Mouse (Mus musculus): Measurements from ENCODE around the gene Gsto1. TPM values are rescaled to one million over a fixed set of nuclear protein-coding genes. Genes with fewer than 3 reads are reported as not detected.

The Gsto1 gene
- polyA plus RNA-seq, 2 experiments: 71.3 to 132 TPM

GRCm38 (mm10) chr19:47907596-47907995, 52.8 kb downstream of the Gsto1 start:
- 92% methylated on average over 9 of the region's 9 CpGs for WGBS
- Histone ChIP-seq H3K4me3 (replicated peaks; ENCODE audit: low read length) (no peak overlapping the region), H3K4me2 (replicated peaks; ENCODE audit: low read depth, low read length, severe bottlenecking) (no peak overlapping the region), H3K9ac (ENCODE audit: low read depth, low read length, severe bottlenecking) (no peak overlapping the region), H3K27ac (replicated peaks; ENCODE audit: low read depth, low read length) (no peak overlapping the region), H3K36me3 (ENCODE audit: control insufficient read depth, insufficient read depth, low read length) (peaks cover 3% of the 10 kb centered on the region; the same call in 1 of the 2 replicates), H3K9me3 (ENCODE audit: control insufficient read depth, low read length) (no peaks in the 10 kb centered on the region), H3K27me3 (ENCODE audit: control insufficient read depth, insufficient read depth, low read length) (no peaks in the 10 kb centered on the region), H3K4me1 (ENCODE audit: control insufficient read depth, insufficient read depth, low read length) (peaks cover 36% of the 10 kb centered on the region)
- ATAC-seq (ENCODE audit: low FRiP score, low read depth): no peak
- TF ChIP-seq POLR2A (IDR thresholded peaks at IDR 0.05; ENCODE audit: borderline replicate concordance, extremely low read depth, insufficient read depth, insufficient read length): no peak
- no peak for DNase-seq (ENCODE audit: low spot score)

GRCm38 (mm10) chr19:47908961-47909371, 54.2 kb downstream of the Gsto1 start:
- ATAC-seq (ENCODE audit: low FRiP score, low read depth) (peak; percentile 39), DNase-seq (ENCODE audit: low spot score) (no peak)
- peaks cover 3% of the 10 kb centered on the region; the same call in 1 of the 2 replicates for H3K36me3 ChIP-seq (ENCODE audit: control insufficient read depth, insufficient read depth, low read length)
- 10% methylated on average over 6 of the region's 6 CpGs for WGBS
- no peak for TF ChIP-seq POLR2A (IDR thresholded peaks at IDR 0.05; ENCODE audit: borderline replicate concordance, extremely low read depth, insufficient read depth, insufficient read length)
- peak overlapping the region; percentile 51 for H3K4me2 ChIP-seq (replicated peaks; ENCODE audit: low read depth, low read length, severe bottlenecking)
- H3K4me1 ChIP-seq (ENCODE audit: control insufficient read depth, insufficient read depth, low read length): peaks cover 22% of the 10 kb centered on the region
- peak overlapping the region; percentile 28; the same call in 1 of the 2 replicates for H3K4me3 ChIP-seq (replicated peaks; ENCODE audit: low read length)
- H3K9me3 ChIP-seq (ENCODE audit: control insufficient read depth, low read length): no peaks in the 10 kb centered on the region
- H3K27ac ChIP-seq (replicated peaks; ENCODE audit: low read depth, low read length): peak overlapping the region; percentile 82; the same call in 1 of the 2 replicates
- H3K9ac ChIP-seq (ENCODE audit: low read depth, low read length, severe bottlenecking): peak overlapping the region; percentile 60; the same call in 1 of the 2 replicates
- no peaks in the 10 kb centered on the region for H3K27me3 ChIP-seq (ENCODE audit: control insufficient read depth, insufficient read depth, low read length)

- Histone ChIP-seq H3K9ac (ENCODE audit: low read depth, low read length, severe bottlenecking) (peak overlapping the region; percentile 60), H3K36me3 (ENCODE audit: control insufficient read depth, insufficient read depth, low read length) (peaks cover 3% of the 10 kb centered on the region; the same call in 1 of the 2 replicates), H3K27me3 (ENCODE audit: control insufficient read depth, insufficient read depth, low read length) (no peaks in the 10 kb centered on the region), H3K27ac (replicated peaks; ENCODE audit: low read depth, low read length) (peak overlapping the region; percentile 82), H3K4me2 (replicated peaks; ENCODE audit: low read depth, low read length, severe bottlenecking) (peak overlapping the region; percentile 51), H3K4me3 (replicated peaks; ENCODE audit: low read length) (peak overlapping the region; percentile 28), H3K4me1 (ENCODE audit: control insufficient read depth, insufficient read depth, low read length) (peaks cover 22% of the 10 kb centered on the region), H3K9me3 (ENCODE audit: control insufficient read depth, low read length) (no peaks in the 10 kb centered on the region)
- DNase-seq (ENCODE audit: low spot score) (no peak), ATAC-seq (ENCODE audit: low FRiP score, low read depth) (peak; percentile 76)
- no peak for TF ChIP-seq POLR2A (IDR thresholded peaks at IDR 0.05; ENCODE audit: borderline replicate concordance, extremely low read depth, insufficient read depth, insufficient read length)
- WGBS: 2% methylated on average over 10 of the region's 10 CpGs
Measured at GRCm38 (mm10) chr19:47909387-47910116, 54.8 kb downstream of the Gsto1 start.

DNA sequence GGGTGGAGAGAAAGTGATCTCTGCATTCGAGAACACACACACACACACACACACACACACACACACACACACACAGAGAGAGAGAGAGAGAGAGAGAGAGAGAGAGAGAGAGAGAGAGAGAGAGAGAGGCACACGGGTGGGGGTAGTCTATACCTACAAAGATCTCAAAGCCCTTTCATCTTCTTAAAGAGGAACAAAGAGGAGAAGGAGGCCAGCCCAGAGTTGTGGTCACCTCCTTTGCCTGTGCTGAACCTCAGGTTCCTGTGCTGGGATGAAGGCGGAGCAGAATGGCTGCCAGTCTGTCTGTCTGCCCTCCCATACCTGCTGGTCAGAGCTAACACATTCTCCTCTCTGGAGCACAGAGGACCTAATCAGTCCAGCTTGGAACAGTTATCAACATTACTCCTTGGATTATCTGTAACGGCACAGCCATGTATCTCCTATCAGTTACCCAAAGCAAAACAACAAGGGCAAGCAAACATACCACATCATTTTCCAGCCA, 55.4 kb downstream of the Gsto1 start:
- no peak for TF ChIP-seq POLR2A (IDR thresholded peaks at IDR 0.05; ENCODE audit: borderline replicate concordance, extremely low read depth, insufficient read depth, insufficient read length)
- WGBS: 41% methylated on average over 4 of the region's 4 CpGs
- ATAC-seq (ENCODE audit: low FRiP score, low read depth) (no peak), DNase-seq (ENCODE audit: low spot score) (no peak)
- Histone ChIP-seq H3K9ac (ENCODE audit: low read depth, low read length, severe bottlenecking) (peak overlapping the region; percentile 60; the same call in 1 of the 2 replicates), H3K4me1 (ENCODE audit: control insufficient read depth, insufficient read depth, low read length) (peaks cover 22% of the 10 kb centered on the region), H3K4me2 (replicated peaks; ENCODE audit: low read depth, low read length, severe bottlenecking) (peak overlapping the region; percentile 51), H3K27ac (replicated peaks; ENCODE audit: low read depth, low read length) (no peak overlapping the region), H3K36me3 (ENCODE audit: control insufficient read depth, insufficient read depth, low read length) (peaks cover 3% of the 10 kb centered on the region; the same call in 1 of the 2 replicates), H3K9me3 (ENCODE audit: control insufficient read depth, low read length) (no peaks in the 10 kb centered on the region), H3K4me3 (replicated peaks; ENCODE audit: low read length) (no peak overlapping the region), H3K27me3 (ENCODE audit: control insufficient read depth, insufficient read depth, low read length) (no peaks in the 10 kb centered on the region)

- Histone ChIP-seq H3K9ac (ENCODE audit: low read depth, low read length, severe bottlenecking) (no peak overlapping the region), H3K36me3 (ENCODE audit: control insufficient read depth, insufficient read depth, low read length) (peaks cover 3% of the 10 kb centered on the region; the same call in 1 of the 2 replicates), H3K4me2 (replicated peaks; ENCODE audit: low read depth, low read length, severe bottlenecking) (no peak overlapping the region), H3K27ac (replicated peaks; ENCODE audit: low read depth, low read length) (no peak overlapping the region), H3K4me1 (ENCODE audit: control insufficient read depth, insufficient read depth, low read length) (peaks cover 22% of the 10 kb centered on the region), H3K4me3 (replicated peaks; ENCODE audit: low read length) (no peak overlapping the region), H3K27me3 (ENCODE audit: control insufficient read depth, insufficient read depth, low read length) (no peaks in the 10 kb centered on the region), H3K9me3 (ENCODE audit: control insufficient read depth, low read length) (no peaks in the 10 kb centered on the region)
- no peak for TF ChIP-seq POLR2A (IDR thresholded peaks at IDR 0.05; ENCODE audit: borderline replicate concordance, extremely low read depth, insufficient read depth, insufficient read length)
- 80% methylated on average over 4 of the region's 4 CpGs for WGBS
- DNase-seq (ENCODE audit: low spot score) (no peak), ATAC-seq (ENCODE audit: low FRiP score, low read depth) (no peak)
Measured at GRCm38 (mm10) chr19:47910751-47911150, 56.0 kb downstream of the Gsto1 start.

All from limb, embryonic 14.5 days (tissue).